Mouse (Mus musculus) hindlimb bud, embryonic 11.5 days (tissue): ENCODE measurements around the gene Gm21586.
"Not testable (repeated sequence)": the region's sequence is repeated elsewhere in the genome, so short reads cannot be mapped to it uniquely, and the experiment has no call there.

Source experiments
- DNase-seq: peaks from one replicate; pipeline ENCODE4 v3.0.0-alpha.2; 2012; ENCODE audit warnings: low read depth, low spot score; ENCODE audit errors: extremely low spot score

Gm21586 gene

DNA sequence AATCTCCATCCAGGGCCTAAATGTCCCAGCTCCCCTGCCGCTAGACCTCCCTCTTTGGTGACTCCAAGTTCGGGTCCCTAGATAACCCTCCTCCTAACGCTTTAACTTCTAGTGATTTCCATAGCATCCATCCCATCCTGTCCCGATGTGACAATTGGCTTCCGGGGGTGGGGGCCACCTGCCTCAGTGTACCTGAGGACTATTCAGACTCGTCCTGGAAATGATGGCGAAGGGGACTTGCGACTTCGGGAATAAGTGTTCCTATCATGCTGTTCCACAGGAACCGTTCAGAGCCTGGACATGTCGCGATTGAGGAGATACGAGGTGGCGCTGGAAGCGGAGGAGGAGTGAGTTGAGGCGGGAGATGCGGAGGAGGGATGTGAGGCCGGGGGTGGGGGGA lies at the start of gene Gm21586:
Gene Gm21586, plus strand, starts transcription at position 301 of the 400 bp plus-strand sequence.
- DNase-seq, result not testable (repeated sequence)

DNA sequence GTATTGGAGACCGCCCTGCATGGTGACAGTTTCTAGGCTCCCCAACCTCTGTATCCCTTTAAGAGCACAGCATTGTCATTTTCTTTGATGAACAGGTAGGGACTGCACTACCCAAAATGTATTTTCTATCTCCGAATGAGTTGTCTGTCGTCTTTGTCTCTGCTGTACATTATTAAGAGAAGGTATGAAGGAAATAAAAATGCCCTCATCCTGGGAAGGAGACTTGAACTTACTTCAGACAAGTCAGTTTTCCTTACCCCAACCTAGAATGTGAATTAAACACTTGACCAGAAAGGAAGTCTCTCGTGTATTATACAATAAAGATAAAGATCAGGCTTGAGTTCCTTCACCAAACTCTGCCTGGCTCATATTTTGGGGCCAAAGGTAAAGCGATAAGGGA lies 27.3 kb downstream of the Gm21586 start, which contains the start of gene Gm2163:
Gene Gm2163, plus strand, starts transcription at position 301 of the 400 bp plus-strand sequence.
- not testable (repeated sequence) for DNase-seq
